Mouse (Mus musculus): ENCODE data around the gene Heatr1.

Gene Heatr1

DNA sequence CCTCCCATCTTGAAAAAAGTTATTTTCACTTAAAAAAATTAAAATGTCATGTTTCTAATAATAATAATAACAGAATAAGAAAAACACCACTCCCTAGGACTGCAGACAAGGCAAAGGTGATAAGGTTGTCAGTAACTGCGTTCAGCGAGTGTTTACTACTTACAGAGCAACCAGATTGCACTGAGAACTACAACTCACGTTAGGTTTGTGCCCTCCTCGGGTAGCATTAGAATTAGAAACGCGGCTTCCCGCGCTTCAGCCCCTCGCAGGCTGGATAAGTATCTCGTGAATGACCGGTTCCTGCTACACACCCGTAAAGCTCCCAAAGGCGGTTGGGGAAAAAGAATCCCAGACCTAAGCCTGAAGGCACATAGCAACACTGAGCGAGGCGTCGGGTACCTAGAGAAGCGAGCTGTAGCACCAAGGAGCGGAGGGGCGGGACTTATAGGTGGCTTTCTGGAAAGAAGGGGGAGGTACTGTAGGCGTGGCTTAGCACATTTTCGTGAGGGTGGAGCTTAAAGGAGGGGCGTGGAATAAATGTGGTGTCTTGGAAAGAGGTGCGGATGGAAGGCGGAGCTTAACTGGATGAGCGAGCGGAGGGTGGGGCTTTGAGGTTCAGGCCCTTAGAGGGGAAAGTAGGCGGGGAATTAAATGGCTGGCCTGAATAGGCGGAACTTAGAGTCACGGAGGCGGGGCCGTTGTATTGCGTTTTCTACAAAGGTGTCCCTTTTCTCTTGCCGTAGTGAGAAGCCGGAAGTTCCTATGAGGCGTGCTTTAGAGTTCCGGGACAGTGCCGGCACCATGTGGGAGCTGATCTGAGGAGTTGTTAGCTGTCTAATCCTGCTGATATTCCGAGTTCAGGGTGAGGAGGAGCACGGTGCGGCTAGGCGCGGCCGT lies at the start of gene Heatr1:
Gene Heatr1 (plus strand): TSS at position 419 of the 897 bp plus-strand sequence.
- peak; percentile 94 for DNase-seq (ENCODE audit: low spot score)

GRCm38 (mm10) chr13:12346837-12347236 lies 48.0 kb upstream of the Heatr1 start:
- no peak for DNase-seq (ENCODE audit: low spot score)

DNA sequence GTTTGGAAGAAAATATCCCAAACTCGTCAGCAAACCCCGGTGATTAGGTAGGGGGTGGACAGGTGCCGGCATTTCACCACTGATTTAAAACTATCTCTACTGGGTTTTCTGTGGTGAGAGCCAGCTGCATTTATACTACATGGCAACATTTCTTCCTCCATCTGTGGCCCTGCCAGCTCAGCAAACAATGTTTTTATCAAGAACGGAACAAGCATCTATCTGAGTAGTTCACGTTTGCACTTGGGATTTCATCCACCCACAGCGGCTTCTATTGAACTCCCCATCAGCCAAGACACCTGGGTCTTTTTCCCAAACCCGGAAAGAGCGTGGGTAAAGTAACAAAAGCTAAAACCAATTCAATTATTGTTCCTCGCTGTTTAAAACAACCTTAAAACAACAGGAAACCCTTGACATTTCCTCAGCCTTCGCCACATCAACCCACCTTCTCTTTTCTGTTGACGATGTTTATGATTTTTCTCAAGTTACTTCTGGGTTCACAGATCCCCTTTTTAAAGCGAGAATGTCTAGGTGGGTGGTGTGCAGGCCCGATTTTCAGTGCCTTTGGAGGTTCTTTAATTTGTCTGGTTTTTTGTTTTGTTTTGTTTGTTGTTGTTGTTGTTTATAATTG lies 45.5 kb upstream of the Heatr1 start:
- DNase-seq (ENCODE audit: low spot score), result peak; percentile 12

DNA sequence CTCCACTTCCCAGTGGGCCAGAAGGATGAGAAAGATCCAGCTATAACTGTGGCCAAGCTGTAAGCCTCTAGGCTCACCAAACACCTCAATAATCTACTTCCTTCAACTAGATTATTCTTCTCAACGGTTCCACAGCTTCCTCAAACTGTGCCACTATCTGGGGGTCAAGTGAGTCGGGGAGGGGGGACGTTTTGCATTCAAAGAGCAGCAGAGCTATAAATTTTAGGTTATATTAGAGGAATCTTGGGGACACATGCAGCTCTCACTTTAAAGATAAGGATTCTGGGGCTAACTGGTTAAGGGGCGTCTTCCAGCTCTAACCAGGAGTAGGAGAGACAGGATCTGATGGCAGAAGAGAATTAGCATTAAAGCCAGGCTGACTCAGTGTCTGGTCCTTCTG lies 38.6 kb upstream of the Heatr1 start:
- no peak for DNase-seq (ENCODE audit: low spot score)

GRCm38 (mm10) chr13:12357554-12357953 lies 37.3 kb upstream of the Heatr1 start:
- DNase-seq (ENCODE audit: low spot score), result peak; percentile 18

- no peak for DNase-seq (ENCODE audit: low spot score)
Observed at GRCm38 (mm10) chr13:12361486-12361885, 33.3 kb upstream of the Heatr1 start.

DNA sequence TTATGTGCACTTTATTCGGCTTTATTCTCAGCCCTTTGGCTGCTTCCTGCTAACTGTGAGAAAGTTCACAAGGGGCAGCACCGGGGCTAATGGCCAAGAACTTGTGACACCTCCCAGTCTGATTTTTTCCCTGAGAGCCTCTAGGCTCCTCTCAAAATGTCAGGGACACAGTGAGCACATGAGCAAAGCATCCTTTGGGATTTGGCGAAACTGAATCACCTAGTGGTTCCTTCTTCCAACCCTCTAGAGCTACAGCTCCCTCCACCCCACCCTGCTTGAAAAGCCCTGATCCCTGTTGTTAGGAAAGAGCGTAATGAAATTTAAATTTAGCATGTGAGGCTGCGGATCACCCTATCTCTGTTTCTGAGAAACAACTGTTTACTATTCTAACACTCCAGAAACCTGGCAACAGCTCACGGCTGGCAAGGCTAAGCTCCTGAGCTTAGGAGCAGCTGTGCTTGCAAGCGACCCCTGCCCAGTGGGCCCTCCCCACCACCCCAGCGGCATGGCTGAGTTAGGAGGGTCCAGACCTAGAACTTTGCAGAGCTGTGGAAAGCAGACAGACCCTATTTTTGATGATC lies 25.7 kb upstream of the Heatr1 start:
- peak; percentile 42 for DNase-seq (ENCODE audit: low spot score)

DNA sequence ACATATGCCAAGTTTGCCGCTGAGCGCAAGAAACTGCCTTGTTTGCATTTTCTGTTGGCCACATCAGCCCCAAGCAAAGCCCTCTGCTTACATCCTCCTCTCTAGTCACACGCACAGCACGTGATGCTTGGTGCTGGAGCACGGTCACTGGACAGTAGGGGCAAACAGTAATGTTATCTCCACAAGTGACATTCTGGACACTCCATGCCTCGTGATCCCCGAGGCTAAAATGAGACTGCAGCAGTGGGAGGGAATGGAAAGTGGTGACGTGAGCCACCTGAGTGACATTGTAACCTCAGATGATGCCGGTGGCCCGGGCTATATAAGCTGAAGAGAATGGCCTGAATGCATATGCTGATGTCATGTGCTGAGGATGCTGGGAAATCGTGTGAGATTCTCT lies 24.9 kb upstream of the Heatr1 start:
- no peak for DNase-seq (ENCODE audit: low spot score)

- DNase-seq (ENCODE audit: low spot score), result no peak
Observed at GRCm38 (mm10) chr13:12372755-12373154, 22.1 kb upstream of the Heatr1 start.

- no peak for DNase-seq (ENCODE audit: low spot score)
Observed at GRCm38 (mm10) chr13:12376778-12377177, 18.0 kb upstream of the Heatr1 start.

- no peak for DNase-seq (ENCODE audit: low spot score)
Observed at GRCm38 (mm10) chr13:12384796-12385195, 10.0 kb upstream of the Heatr1 start.

DNA sequence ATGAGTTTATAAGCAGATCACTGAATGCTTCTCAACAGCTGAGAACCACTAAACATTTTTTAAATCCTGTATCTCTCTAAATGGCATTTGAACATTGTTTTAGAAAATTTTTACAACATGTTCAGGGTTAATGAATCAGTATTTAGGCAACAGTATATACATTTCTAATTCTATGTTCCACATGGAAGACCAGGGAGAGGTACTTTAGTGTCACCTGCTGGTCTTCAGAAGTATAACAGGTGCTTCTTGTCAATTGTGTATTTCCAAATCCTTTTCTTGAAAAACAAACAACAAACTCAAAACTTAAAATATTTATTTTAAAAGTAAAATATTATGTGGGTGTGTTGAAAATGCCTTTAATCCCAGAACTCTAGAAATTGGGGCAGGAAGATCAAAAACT lies 8.5 kb upstream of the Heatr1 start:
- no peak for DNase-seq (ENCODE audit: low spot score)

DNA sequence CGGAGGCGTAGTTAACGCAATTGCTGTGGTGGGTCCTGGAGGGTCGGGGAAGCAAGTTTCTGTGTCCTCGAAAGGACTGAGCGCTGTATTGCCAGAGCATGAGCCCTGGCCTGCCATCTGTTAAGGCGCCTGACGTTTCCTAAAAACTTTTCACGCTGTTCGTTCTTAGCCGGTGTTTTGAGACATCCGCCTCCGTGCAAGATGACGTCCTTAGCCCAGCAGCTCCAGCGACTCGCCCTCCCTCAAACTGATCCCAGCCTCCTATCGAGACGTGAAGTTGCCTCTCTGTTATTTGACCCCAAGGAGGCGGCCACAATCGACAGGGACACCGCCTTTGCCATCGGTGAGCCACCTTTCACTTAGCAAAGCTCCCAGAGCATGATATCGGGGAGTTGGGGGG lies 744 bp downstream of the Heatr1 start:
- no peak for DNase-seq (ENCODE audit: low spot score)

GRCm38 (mm10) chr13:12408343-12409066 lies 13.7 kb downstream of the Heatr1 start:
- no peak for DNase-seq (ENCODE audit: low spot score)

- no peak for DNase-seq (ENCODE audit: low spot score)
Observed at GRCm38 (mm10) chr13:12412016-12412415, 17.2 kb downstream of the Heatr1 start.

- DNase-seq (ENCODE audit: low spot score), result no peak
Observed at GRCm38 (mm10) chr13:12420596-12420995, 25.8 kb downstream of the Heatr1 start.

DNA sequence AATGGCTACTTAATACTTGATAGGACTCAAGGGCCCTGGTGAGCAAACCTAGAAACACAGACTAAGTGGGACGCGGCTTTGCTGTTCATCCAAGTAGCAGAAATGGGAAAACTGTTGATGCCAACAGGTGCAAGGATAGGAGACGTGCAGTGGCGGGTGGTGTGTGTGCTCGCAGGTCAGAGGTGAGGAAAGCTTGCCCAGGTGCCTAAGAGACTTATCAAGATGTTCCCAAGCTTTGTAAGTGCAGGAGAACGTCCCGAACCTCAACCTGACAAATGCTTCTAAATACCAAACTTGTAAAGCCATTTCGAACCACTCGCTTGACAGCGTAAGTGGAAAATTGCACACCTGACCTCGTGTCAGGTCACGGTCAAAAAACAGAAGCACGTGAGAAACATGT lies 33.7 kb downstream of the Heatr1 start:
- no peak for DNase-seq (ENCODE audit: low spot score)

GRCm38 (mm10) chr13:12433843-12434242 lies 39.0 kb downstream of the Heatr1 start:
- DNase-seq (ENCODE audit: low spot score), result no peak

DNA sequence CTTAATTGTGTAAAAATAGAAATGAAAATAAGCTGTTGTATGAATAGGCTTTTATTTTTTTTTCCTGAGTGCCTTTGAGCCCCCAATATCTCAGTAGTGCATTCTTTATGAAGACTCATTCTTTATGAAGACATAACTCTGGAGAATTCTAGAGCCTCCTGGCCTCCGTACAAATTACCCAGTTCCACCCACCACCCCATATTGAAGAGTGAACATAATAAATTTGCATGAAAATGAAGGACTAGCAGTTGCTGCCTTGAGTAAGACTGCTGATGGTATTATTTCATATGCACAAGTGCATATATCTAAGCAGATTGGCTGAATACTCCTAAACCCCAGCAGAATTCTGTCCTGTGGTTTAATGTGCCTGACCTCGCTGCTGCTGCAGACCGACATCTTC lies 44.8 kb downstream of the Heatr1 start:
- no peak for DNase-seq (ENCODE audit: low spot score)

DNA sequence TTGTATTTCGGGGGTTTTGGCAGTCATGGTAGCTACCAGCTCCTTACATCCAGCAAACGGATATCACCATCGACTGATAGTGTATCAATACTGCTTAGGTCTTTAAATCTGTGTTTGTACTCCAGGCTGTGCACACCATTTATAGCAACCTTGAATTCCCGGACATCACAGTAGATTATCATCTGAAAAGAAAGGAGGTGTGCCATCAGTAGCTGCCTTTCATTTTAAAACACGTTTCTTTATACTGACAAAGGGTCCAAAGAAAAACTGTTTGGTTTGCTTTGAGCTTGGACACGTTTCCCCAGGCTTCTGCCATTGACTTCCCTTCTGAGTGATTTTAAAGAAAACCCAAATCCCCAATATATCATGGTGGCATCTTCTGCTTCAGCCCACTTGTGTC lies 46.0 kb downstream of the Heatr1 start:
- DNase-seq (ENCODE audit: low spot score), result no peak

- no peak for DNase-seq (ENCODE audit: low spot score)
Observed at GRCm38 (mm10) chr13:12442008-12442587, 47.3 kb downstream of the Heatr1 start.

DNA sequence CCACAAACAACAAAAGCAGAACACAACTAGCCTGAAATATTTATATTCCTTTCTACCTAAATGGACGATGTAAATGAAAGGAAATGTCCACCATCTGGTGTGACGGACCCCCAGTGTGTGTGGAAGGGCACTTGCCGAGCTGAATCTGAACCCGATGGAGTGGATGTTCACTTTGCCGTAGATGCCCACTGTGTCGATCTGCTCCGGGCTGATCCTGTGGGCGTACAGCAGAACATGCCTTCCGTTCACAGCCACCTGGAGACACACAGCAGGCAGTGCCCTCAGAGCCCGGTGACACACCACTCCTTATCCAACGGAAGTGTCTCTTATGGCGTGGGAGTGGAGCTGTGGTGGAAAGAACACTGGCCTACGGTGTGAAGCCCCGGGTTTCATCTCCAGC lies 58.3 kb downstream of the Heatr1 start:
- no peak for DNase-seq (ENCODE audit: low spot score)
